Mouse (Mus musculus) embryonic facial prominence, embryonic 13.5 days (tissue): Measurements from ENCODE around the gene Diaph2. TPM values are rescaled to one million over a fixed set of nuclear protein-coding genes. Genes with fewer than 3 reads are reported as not detected.
"Not testable (repeated sequence)": the region's sequence is repeated elsewhere in the genome, so short reads cannot be mapped to it uniquely, and the experiment has no call there.

Source experiments
- ATAC-seq: fragments of 200-750 bp; cut with Nextera tagmentation; 2 replicates; pipeline ENCODE4 v1.8.0; 2017; ENCODE audit warnings: low read depth; ENCODE audit not compliant: insufficient number of reproducible peaks, insufficient read depth, low FRiP score, low TSS enrichment
- H3K27ac ChIP-seq: fragments of 300-500 bp; sonication (generic); 2 replicates; pipeline ENCODE4 v1.5.1; 2015; ENCODE audit warnings: moderate library complexity, mild to moderate bottlenecking, inconsistent platforms
- H3K27me3 ChIP-seq: fragments of 300-500 bp; sonication (generic); 2 replicates; pipeline ENCODE4 v1.6.1; 2015; ENCODE audit warnings: mild to moderate bottlenecking, inconsistent platforms
- H3K36me3 ChIP-seq: fragments of 300-500 bp; sonication (generic); 2 replicates; pipeline ENCODE4 v1.6.1; 2015; ENCODE audit warnings: mild to moderate bottlenecking, inconsistent platforms
- H3K4me1 ChIP-seq: fragments of 300-500 bp; sonication (generic); 2 replicates; pipeline ENCODE4 v1.6.1; 2015; ENCODE audit warnings: inconsistent platforms
- H3K4me2 ChIP-seq: fragments of 300-500 bp; sonication (generic); 2 replicates; pipeline ENCODE4 v1.6.1; 2015; ENCODE audit warnings: moderate library complexity, mild to moderate bottlenecking, inconsistent platforms
- H3K4me3 ChIP-seq: fragments of 300-500 bp; sonication (generic); 2 replicates; pipeline ENCODE4 v1.5.1; 2015; ENCODE audit warnings: mild to moderate bottlenecking, inconsistent platforms
- H3K9ac ChIP-seq: fragments of 300-500 bp; sonication (generic); 2 replicates; pipeline ENCODE4 v1.6.1; 2015; ENCODE audit warnings: mild to moderate bottlenecking, inconsistent platforms
- H3K9me3 ChIP-seq: fragments of 300-500 bp; sonication (generic); 2 replicates; pipeline ENCODE4 v1.6.1; 2016; ENCODE audit warnings: inconsistent platforms
- WGBS: fragments of 180-500 bp; shearing (Covaris S2); methylation state at CpG from one replicate; pipeline ENCODE4 v1.1.7; 2015; ENCODE audit warnings: mixed read lengths; 5-methylcytosine and 5-hydroxymethylcytosine counted together
- polyA plus RNA-seq: library from polyadenylated mRNA; unstranded; fragments of >200 nt; fragmentation: Nextera tagmentation; extraction: Ambion mirVana; gene quantifications from 2 replicates; pipeline ENCODE4 v1.2.1, GENCODE M21; 2015

The Diaph2 gene
- polyA plus RNA-seq, 1 experiment from 2014 or later = 7.1 TPM

GRCm38 (mm10) chrX:130350808-130351435 is 601.4 kb downstream of the Diaph2 start:
- H3K27me3 ChIP-seq = no peaks in the 10 kb centered on the region
- H3K9me3 ChIP-seq = no peaks in the 10 kb centered on the region
- ATAC-seq = no peak
- H3K4me2 ChIP-seq = no peak overlapping the region
- H3K36me3 ChIP-seq = no peaks in the 10 kb centered on the region
- no peak overlapping the region for H3K4me3 ChIP-seq
- no peak overlapping the region for H3K9ac ChIP-seq
- H3K27ac ChIP-seq = no peak overlapping the region
- H3K4me1 ChIP-seq = no peaks in the 10 kb centered on the region

GRCm38 (mm10) chrX:130351480-130351879 is 601.9 kb downstream of the Diaph2 start:
- Histone ChIP-seq H3K27me3 (no peaks in the 10 kb centered on the region), H3K4me2 (no peak overlapping the region), H3K27ac (no peak overlapping the region), H3K36me3 (no peaks in the 10 kb centered on the region), H3K4me3 (no peak overlapping the region), H3K9ac (no peak overlapping the region), H3K9me3 (no peaks in the 10 kb centered on the region), H3K4me1 (no peaks in the 10 kb centered on the region)
- ATAC-seq = no peak
- WGBS = 60% methylated on average over 7 of the region's 7 CpGs

GRCm38 (mm10) chrX:130393508-130394145 is 644.1 kb downstream of the Diaph2 start:
- ATAC-seq = no peak
- Histone ChIP-seq H3K9ac (no peak overlapping the region), H3K36me3 (no peaks in the 10 kb centered on the region), H3K4me2 (no peak overlapping the region), H3K9me3 (no peaks in the 10 kb centered on the region), H3K27me3 (no peaks in the 10 kb centered on the region), H3K4me3 (no peak overlapping the region), H3K4me1 (no peaks in the 10 kb centered on the region), H3K27ac (no peak overlapping the region)
- 51% methylated on average over 4 of the region's 4 CpGs for WGBS

GRCm38 (mm10) chrX:130403214-130403613 is 653.7 kb downstream of the Diaph2 start:
- Histone ChIP-seq H3K4me2 (no peak overlapping the region), H3K36me3 (no peaks in the 10 kb centered on the region), H3K4me3 (no peak overlapping the region), H3K27ac (no peak overlapping the region), H3K4me1 (no peaks in the 10 kb centered on the region), H3K9me3 (no peaks in the 10 kb centered on the region), H3K9ac (no peak overlapping the region), H3K27me3 (no peaks in the 10 kb centered on the region; the same call in 1 of the 2 replicates)
- 52% methylated on average over 3 of the region's 3 CpGs for WGBS
- ATAC-seq = no peak

- not testable (repeated sequence) for H3K4me3 ChIP-seq, H3K36me3 ChIP-seq, H3K4me2 ChIP-seq, H3K27ac ChIP-seq, ATAC-seq, H3K4me1 ChIP-seq, H3K9ac ChIP-seq, H3K9me3 ChIP-seq, H3K27me3 ChIP-seq
- WGBS = 82% methylated on average over 3 of the region's 3 CpGs
These were observed 657.9 kb downstream of the Diaph2 start for GRCm38 (mm10) chrX:130407471-130407870.

- Histone ChIP-seq H3K9ac (no peak overlapping the region), H3K27me3 (no peaks in the 10 kb centered on the region; the same call in 1 of the 2 replicates), H3K4me3 (no peak overlapping the region), H3K27ac (no peak overlapping the region), H3K4me1 (no peaks in the 10 kb centered on the region), H3K9me3 (no peaks in the 10 kb centered on the region), H3K4me2 (no peak overlapping the region), H3K36me3 (no peaks in the 10 kb centered on the region)
- no peak for ATAC-seq
- 85% methylated on average over 1 of the region's 1 CpGs for WGBS
These were observed 659.4 kb downstream of the Diaph2 start for GRCm38 (mm10) chrX:130408985-130409384.

GRCm38 (mm10) chrX:130423134-130423533 is 673.6 kb downstream of the Diaph2 start:
- Histone ChIP-seq H3K27ac (no peak overlapping the region), H3K4me1 (no peaks in the 10 kb centered on the region), H3K4me3 (no peak overlapping the region), H3K9me3 (no peaks in the 10 kb centered on the region), H3K27me3 (no peaks in the 10 kb centered on the region), H3K9ac (no peak overlapping the region), H3K36me3 (no peaks in the 10 kb centered on the region), H3K4me2 (no peak overlapping the region)
- WGBS = 75% methylated on average over 2 of the region's 2 CpGs
- no peak for ATAC-seq

- Histone ChIP-seq H3K4me2 (no peak overlapping the region), H3K27ac (no peak overlapping the region), H3K36me3 (no peaks in the 10 kb centered on the region), H3K27me3 (no peaks in the 10 kb centered on the region), H3K4me3 (no peak overlapping the region), H3K9me3 (no peaks in the 10 kb centered on the region), H3K9ac (no peak overlapping the region), H3K4me1 (no peaks in the 10 kb centered on the region)
- 73% methylated on average over 4 of the region's 4 CpGs for WGBS
- no peak for ATAC-seq
These were observed 702.4 kb downstream of the Diaph2 start for GRCm38 (mm10) chrX:130451822-130452487.

- H3K4me3 ChIP-seq = no peak overlapping the region
- no peak overlapping the region for H3K9ac ChIP-seq
- 90% methylated on average over 4 of the region's 4 CpGs for WGBS
- no peaks in the 10 kb centered on the region for H3K36me3 ChIP-seq
- no peaks in the 10 kb centered on the region for H3K4me1 ChIP-seq
- no peak for ATAC-seq
- no peaks in the 10 kb centered on the region for H3K27me3 ChIP-seq
- no peak overlapping the region for H3K4me2 ChIP-seq
- H3K27ac ChIP-seq = no peak overlapping the region
- no peaks in the 10 kb centered on the region for H3K9me3 ChIP-seq
These were observed 702.9 kb downstream of the Diaph2 start for GRCm38 (mm10) chrX:130452488-130452823.

GRCm38 (mm10) chrX:130473133-130473532 is 723.6 kb downstream of the Diaph2 start:
- no peak overlapping the region for H3K27ac ChIP-seq
- WGBS = 31% methylated on average over 2 of the region's 2 CpGs
- H3K4me3 ChIP-seq = no peak overlapping the region
- H3K9ac ChIP-seq = no peak overlapping the region
- no peak for ATAC-seq
- H3K27me3 ChIP-seq = peaks cover 5% of the 10 kb centered on the region
- no peaks in the 10 kb centered on the region for H3K36me3 ChIP-seq
- no peaks in the 10 kb centered on the region for H3K9me3 ChIP-seq
- no peaks in the 10 kb centered on the region for H3K4me1 ChIP-seq
- H3K4me2 ChIP-seq = no peak overlapping the region

GRCm38 (mm10) chrX:130480877-130481276 is 731.3 kb downstream of the Diaph2 start:
- H3K4me1 ChIP-seq = no peaks in the 10 kb centered on the region
- WGBS = 93% methylated on average over 1 of the region's 1 CpGs

More at GRCm38 (mm10) chrX:130480877-130481276, 731.3 kb downstream of the Diaph2 start:
- H3K36me3 ChIP-seq = no peaks in the 10 kb centered on the region
- no peak overlapping the region for H3K4me2 ChIP-seq
- no peaks in the 10 kb centered on the region for H3K9me3 ChIP-seq
- no peak overlapping the region for H3K4me3 ChIP-seq
- no peak overlapping the region for H3K9ac ChIP-seq
- H3K27ac ChIP-seq = no peak overlapping the region
- ATAC-seq = no peak
- peaks cover 7% of the 10 kb centered on the region for H3K27me3 ChIP-seq
